Mouse (Mus musculus) ES-E14 (cell line): ENCODE data around the gene Rbm38.

ENCODE experiments used
- CHD2 ChIP-seq: IDR thresholded peaks from 2 replicates; pipeline ENCODE4 v1.6.1; 2014; ENCODE audit warnings: mild to moderate bottlenecking, low read depth, low read length, inconsistent platforms
- HCFC1 ChIP-seq: IDR thresholded peaks from 2 replicates; pipeline ENCODE4 v1.6.1; 2012; ENCODE audit warnings: low read length, inconsistent platforms, borderline replicate concordance; ENCODE audit not compliant: insufficient read depth
- MAFK ChIP-seq: IDR thresholded peaks from 2 replicates; pipeline ENCODE4 v1.6.1; 2014; ENCODE audit warnings: mild to moderate bottlenecking, low read depth, low read length, inconsistent platforms; ENCODE audit not compliant: insufficient read depth
- ZC3H11A ChIP-seq: IDR thresholded peaks from 2 replicates; pipeline ENCODE4 v1.6.1; 2012; ENCODE audit warnings: low read depth, mild to moderate bottlenecking, inconsistent platforms, low read length, borderline replicate concordance
- ZNF384 ChIP-seq: IDR thresholded peaks from 2 replicates; pipeline ENCODE4 v1.6.1; 2012; ENCODE audit warnings: low read depth, low read length, inconsistent platforms

DNA sequence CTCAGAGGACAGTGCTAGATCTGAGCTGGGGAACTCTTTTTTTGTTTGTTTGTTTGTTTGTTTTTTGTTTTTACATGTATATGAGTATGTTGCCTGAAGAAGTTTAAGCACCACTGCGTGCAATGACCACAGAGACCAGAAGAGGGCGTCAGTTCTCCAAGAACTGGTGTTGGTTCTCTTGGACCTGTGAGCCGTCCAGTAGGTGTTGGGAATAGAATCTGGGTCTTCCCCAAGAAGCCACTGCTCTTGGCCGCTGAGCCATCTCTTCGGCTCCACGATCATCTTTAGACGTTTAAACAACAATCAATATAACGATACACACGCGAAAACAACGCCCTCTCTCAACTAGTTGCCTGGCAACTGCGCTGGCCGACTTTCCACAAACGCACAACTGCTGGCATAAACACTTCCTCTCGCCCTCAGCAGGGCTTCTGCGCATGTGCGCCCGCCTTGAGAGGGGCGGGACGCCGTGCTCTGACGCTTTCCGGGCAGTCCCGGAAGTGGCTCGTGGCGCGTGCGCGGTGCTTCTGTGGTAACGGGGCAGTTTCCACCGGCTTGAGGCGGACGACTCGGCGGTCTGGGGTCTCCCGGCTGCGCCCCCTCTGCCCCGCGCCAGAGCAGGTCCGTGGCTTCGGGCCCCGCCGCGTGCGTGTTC lies 20.5 kb upstream of the Rbm38 start, which contains the start of gene Rae1:
- TF ChIP-seq CHD2 (no peak), MAFK (no peak), ZNF384 (no peak), ZC3H11A (peak; percentile 83), HCFC1 (peak; percentile 88)
